10 mouse cellular contexts compared by ENCODE assay signal in genomic region chr13:102573286-102573921, GRCm38 (mm10).
A peak's percentile ranks its signal among the peaks of the same experiment; 100 is the strongest.
DNase-seq lines count a peak whose midpoint lies in the region; TF ChIP-seq lines count a peak whose summit lies in the region.
"Had no signal": no experiment of that assay in that cellular context is flagged by ENCODE, and none has a peak within 500 bp of the region (broad histone marks: within the 10 kb centered on the region; RNA-seq: fewer than 3 reads in every experiment).

No protein-coding gene starts in this region.

- peak overlapping the region; percentile 38 for H3K27ac ChIP-seq in bone marrow macrophage, adult 2 months (ENCODE audit: insufficient read depth, low read depth, low read length)
- H3K27ac ChIP-seq: embryonic facial prominence, embryonic 12.5 days; liver, embryonic 15.5 days had no signal

- no peak overlapping the region for H3K4me3 ChIP-seq in bone marrow macrophage, adult 2 months (ENCODE audit: insufficient read depth, low read length)
- H3K4me3 ChIP-seq: embryonic facial prominence, embryonic 12.5 days; liver, embryonic 15.5 days had no signal

- no peak for TF ChIP-seq POLR2A in bone marrow macrophage, adult 2 months (IDR thresholded peaks at IDR 0.05; ENCODE audit: borderline replicate concordance, low read depth, low read length)

- peak; percentile 35 for DNase-seq in embryo, embryonic 10.5 days (ENCODE audit: low spot score)
- no peak for DNase-seq in embryo, embryonic 10 days (ENCODE audit: low spot score)
- DNase-seq in frontal cortex, postnatal 10 days (ENCODE audit: low spot score in 2 of 2), result peak; percentile 52 to 71
- DNase-seq in layer of hippocampus, postnatal 25 days (ENCODE audit: extremely low spot score in 1 of 2, low spot score in 1 of 2), result peak; percentile 22 to 23
- peak; percentile 23 for DNase-seq in retina, embryonic 14.5 days (ENCODE audit: low spot score)
- DNase-seq in testis, postnatal 10 days (ENCODE audit: low spot score), result no peak
- DNase-seq in spleen, postnatal 14 days (ENCODE audit: low spot score in 2 of 2), result no peak

- no peak for TF ChIP-seq CTCF in bone marrow macrophage, adult 2 months (IDR thresholded peaks at IDR 0.05; ENCODE audit: low read depth, low read length)

- H3K4me1 ChIP-seq in bone marrow macrophage, adult 2 months (ENCODE audit: control insufficient read depth, insufficient read depth, low read length), result peaks cover 11% of the 10 kb centered on the region
- H3K4me1 ChIP-seq: liver, embryonic 15.5 days had no signal

Comparison
In these comparisons a context has a peak if more than half of its experiments do, and no peak if none do; other contexts are left out.
1. DNase-seq: peak in embryo, embryonic 10.5 days (single experiment), frontal cortex, postnatal 10 days (2 of 2), layer of hippocampus, postnatal 25 days (2 of 2) and retina, embryonic 14.5 days (single experiment); none in embryo, embryonic 10 days (single experiment), testis, postnatal 10 days (single experiment) and spleen, postnatal 14 days (0 of 2).